Mouse (Mus musculus): ENCODE data around the gene Hsd3b7.

Hsd3b7 gene

DNA sequence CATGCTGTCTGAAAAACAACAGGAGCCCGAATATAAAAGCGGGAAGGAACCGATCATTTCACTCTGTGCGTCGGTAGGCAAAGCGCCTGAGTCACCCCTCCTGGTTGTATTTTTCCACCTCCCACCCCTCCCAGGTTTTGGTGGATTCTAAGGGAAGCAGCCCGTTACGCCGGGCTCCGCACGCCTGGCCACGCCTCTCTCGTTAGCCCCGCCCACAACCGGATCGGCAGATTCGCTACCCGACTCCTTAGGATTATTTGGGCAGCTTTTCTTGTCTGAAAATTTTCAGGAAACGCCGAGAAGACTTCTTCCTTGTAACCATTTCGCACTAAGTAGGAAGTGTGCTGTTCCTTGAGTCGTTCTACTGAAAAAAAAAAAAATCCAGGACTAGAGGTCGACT, 24.0 kb upstream of the Hsd3b7 start, which contains the start of gene Setd1a:
TSS of gene Setd1a (plus strand) at position 245 of the 400 bp plus-strand sequence.
- DNase-seq (ENCODE audit: low read depth) = peak; percentile 65

DNA sequence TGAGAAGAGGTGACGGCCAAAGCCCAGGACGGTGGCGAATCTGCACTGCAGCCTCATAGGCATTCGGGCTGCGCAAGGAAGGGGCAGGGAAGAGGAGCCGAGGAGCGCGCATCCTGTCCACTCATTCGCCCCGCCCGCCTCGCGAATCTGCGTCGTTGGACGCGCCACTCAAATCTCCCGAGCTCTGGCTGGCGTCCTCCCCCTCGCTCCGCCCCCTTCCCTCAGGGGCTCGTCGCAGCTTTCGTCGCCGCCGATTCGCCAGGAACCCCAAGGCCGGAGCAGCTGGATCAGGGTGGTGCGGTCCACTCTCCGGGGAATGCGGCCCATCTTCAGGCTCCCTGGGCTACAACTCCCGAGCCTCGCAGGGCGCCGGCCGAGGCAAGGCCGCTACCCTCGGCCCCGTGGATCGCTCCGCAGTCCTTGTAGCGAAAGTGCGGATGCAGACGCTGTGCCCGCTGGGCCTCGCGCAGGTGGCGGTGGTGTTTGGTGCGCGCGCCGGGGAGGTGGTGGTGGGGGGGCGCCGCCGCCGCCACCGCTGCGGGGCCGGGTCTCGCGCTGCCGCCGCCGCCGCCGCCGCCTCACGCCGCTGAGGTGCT, 23.4 kb upstream of the Hsd3b7 start:
- peak; percentile 96 for DNase-seq (ENCODE audit: low read depth)

- no peak for DNase-seq (ENCODE audit: low read depth)
Measured at GRCm38 (mm10) chr7:127777474-127778266, 22.7 kb upstream of the Hsd3b7 start.

DNA sequence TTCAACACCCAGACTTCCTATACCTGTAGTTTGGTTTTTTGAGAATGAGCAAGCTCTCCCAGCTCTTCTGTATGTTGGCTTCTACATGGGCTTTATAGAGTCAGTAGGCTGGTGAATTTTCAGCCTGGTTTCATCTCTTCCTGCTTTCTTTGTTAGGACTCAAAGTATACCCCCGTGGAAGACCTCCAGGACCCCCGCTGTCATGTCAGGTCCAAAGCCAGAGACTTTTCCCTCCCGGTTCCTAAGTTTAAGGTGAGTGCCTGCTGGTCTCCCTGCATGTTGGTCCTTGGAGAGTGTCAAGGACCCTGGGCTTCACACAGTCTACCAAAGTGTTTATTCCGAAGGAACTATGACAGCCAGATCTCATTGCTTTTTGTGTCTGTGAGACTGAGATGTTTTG, 22.1 kb upstream of the Hsd3b7 start:
- no peak for DNase-seq (ENCODE audit: low read depth)

DNA sequence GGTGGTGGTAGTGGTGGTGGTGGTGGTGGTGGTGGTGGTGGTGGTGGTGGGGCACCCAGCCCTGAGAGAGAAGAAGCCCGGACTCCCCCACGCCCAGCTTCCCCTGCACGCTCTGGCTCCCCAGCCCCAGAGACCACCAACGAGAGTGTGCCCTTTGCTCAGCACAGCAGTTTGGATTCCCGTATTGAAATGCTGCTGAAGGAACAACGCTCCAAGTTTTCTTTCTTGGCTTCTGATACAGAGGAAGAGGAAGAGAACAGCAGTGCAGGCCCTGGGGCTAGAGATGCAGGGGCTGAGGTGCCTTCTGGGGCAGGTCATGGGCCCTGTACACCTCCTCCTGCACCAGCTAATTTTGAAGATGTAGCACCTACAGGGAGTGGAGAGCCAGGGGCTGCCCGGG, 15.1 kb upstream of the Hsd3b7 start, which contains the start of gene Gm49388:
TSS of gene Gm49388 (plus strand) at position 301 of the 400 bp plus-strand sequence.
- no peak for DNase-seq (ENCODE audit: low read depth)

DNA sequence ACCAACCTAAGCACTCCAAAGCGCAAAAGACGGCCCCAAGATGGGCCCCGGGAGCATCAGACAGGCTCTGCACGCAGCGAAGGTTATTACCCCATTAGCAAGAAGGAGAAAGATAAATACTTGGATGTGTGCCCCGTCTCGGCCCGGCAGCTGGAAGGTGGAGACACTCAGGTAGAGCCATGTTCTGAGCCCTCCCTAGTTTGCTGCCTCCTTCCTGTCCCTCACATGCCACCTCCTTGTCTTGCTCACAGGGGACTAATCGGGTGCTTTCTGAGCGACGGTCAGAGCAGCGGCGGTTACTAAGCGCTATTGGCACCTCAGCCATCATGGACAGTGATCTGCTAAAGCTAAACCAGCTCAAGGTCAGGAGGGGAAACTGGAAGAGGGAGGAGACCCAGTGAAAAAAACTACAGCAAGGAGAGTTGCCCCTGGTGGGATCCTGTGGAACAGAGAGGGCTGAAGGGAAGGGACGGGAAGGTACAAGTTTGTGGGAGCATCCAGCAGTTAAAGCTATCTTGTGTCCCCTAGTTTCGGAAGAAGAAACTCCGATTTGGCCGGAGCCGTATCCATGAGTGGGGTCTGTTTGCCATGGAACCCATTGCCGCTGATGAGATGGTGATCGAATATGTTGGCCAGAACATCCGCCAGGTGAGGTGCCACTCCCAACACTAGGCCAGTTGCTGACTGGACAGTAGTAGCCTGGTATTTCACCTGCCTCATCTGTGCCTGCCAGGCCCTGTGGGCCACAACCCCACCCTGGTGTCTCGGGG, 3.1 kb upstream of the Hsd3b7 start:
- DNase-seq (ENCODE audit: low read depth) = no peak

DNA sequence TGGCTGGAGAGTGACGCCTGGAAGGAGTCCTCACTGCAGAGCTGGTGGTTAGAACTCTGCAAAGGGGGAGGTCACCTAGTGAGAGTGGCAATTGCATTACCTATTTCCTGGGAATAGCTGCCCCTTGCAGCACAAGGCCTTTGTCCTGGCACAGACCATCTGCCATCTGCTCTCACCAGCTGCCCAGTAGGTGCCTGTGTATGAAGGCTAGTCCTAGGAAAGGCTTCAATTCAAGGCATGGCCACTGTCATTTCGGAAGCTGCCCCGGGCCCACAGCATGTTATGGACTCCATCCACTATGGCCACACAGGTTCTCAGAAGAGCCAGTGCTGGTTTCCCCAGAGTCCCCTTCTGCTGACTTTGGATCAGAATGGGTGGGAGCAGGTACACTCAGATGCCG, 1.8 kb upstream of the Hsd3b7 start:
- DNase-seq (ENCODE audit: low read depth) = no peak

DNA sequence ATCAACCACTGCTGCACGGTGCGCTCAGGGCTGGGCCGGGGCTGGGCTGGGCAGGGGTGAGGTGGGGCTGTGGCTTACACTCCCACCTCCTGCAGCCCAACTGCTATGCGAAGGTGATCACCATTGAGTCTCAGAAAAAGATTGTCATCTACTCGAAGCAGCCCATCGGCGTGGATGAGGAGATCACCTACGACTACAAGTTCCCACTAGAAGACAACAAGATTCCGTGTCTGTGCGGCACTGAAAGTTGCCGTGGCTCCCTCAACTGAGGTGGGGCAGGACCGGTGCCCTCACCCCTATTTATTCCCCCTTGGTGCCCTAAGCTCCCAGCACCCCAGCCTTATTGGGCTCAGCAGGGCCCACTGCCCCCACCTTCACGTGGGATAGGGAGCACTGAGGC, 1.2 kb upstream of the Hsd3b7 start:
- no peak for DNase-seq (ENCODE audit: low read depth)

DNA sequence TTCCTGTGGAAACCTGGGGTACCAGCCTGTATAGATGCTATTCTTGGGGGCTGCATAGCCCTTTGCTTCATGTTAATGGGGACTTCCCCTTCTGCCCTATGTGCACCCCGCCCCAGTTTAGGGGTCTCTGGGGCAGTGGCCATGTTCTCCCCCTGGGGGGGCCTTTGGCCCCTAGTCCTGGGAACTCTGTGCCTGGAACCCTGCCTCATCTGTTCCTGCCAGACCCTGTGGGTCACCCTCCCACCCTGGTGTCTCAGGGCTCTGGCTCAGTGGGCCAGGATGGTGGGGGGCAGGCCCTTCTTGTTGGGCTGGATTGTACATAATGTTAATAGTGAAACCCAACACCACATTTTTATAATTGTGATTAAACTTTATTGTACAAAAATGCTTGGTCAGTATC, 666 bp upstream of the Hsd3b7 start:
- no peak for DNase-seq (ENCODE audit: low read depth)

DNA sequence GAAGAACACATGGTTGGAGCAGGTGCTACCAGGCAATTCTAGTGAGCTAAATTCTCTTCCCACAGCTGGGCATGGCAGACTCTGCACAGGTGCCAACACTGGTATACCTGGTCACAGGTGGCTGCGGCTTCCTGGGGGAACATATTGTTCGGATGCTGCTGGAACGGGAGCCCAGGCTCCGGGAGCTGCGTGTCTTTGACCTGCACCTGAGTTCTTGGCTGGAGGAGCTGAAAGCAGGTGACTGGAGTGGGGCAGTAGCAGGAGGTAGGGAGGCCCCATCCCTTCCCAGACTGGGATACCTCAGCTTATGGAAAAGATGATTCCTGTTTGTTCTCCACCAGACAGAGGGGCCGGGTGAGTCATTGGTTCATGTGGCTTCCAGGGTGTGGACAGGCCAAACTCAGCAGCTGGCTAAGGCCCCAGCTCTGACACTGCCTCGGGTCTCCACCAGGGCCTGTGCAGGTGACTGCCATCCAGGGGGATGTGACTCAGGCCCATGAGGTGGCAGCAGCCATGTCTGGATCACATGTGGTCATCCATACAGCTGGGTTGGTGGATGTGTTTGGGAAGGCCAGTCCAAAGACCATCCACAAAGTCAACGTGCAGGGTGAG, 712 bp downstream of the Hsd3b7 start:
- no peak for DNase-seq (ENCODE audit: low read depth)

DNA sequence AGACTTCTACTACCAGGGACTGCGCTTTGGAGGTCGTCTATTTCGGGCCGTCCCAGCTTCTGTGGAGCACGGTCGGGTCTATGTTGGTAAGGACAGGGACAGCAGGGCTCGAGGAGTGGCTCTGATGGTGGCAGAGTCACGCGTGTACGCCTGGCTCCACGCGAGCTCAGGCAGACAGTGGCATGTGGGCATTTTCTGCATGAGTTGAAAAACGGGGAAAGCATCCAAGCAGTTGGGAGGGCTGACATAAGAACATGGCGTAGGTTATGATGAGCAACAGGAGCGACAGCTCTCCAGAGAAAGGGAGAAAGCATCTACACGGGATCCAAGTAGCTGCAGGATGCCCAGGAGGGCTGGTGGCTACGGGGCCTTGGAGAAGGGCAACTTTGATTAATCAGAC, 1.9 kb downstream of the Hsd3b7 start:
- DNase-seq (ENCODE audit: low read depth) = no peak

DNA sequence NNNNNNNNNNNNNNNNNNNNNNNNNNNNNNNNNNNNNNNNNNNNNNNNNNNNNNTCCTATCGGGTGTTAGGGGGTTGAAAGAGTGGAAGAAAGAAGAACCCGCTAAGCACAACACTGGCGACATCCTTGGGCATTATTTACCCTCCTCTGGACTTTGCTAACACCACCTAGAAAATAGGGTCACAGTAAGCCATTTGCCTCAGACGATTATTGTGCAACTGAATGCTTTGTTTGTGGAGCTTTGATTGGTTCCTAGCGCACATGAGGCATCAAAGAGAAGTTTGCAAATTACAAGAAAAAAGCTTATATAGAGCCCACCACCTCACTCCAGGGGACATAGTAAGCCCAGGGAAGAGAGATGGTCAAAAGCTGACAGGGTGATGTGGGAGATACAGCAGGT, 8.4 kb downstream of the Hsd3b7 start:
- no peak for DNase-seq (ENCODE audit: low read depth)

DNA sequence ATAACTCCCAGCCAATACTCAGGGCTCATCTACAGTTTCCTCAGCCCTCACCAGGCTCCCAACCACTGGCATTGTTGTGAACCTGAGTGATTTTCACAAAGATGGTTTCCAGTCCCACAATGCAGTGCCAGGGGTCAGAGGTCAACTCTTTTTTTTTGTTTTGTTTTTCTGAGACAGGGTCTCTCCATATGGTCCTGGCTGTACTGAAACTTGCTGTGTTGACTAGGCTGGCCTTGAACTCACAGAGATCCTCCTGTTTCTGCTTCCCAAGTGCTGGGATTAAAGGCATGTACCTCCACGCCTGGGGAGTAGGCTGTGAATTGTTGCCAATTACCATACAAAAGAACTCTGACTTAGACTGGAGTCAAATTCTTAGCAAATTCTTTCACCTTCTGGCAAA, 9.4 kb downstream of the Hsd3b7 start:
- DNase-seq (ENCODE audit: low read depth) = no peak

DNA sequence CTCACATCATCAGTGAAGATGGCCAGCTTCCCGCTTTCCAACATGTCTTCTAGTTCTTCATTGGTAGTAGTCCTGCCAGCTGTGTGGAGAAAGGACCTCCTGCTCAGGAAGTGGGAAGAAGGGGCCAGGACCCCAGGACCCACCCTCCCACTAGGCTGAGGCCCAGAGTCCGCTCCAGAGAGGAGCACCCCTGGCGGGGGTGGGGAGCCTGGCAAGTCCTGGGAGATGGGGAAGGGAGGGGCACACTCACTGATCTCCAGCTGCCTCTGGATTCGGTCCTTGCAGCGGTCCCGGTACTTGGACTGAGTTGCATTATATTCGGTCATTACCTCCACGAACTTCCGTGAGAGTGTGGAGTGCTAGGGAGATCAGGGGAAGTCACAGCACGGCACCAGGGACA, 10.2 kb downstream of the Hsd3b7 start:
- no peak for DNase-seq (ENCODE audit: low read depth)

- DNase-seq (ENCODE audit: low read depth) = no peak
Measured at GRCm38 (mm10) chr7:127811240-127811639, 10.8 kb downstream of the Hsd3b7 start.

GRCm38 (mm10) chr7:127812292-127812691, 11.9 kb downstream of the Hsd3b7 start:
- DNase-seq (ENCODE audit: low read depth) = no peak

DNA sequence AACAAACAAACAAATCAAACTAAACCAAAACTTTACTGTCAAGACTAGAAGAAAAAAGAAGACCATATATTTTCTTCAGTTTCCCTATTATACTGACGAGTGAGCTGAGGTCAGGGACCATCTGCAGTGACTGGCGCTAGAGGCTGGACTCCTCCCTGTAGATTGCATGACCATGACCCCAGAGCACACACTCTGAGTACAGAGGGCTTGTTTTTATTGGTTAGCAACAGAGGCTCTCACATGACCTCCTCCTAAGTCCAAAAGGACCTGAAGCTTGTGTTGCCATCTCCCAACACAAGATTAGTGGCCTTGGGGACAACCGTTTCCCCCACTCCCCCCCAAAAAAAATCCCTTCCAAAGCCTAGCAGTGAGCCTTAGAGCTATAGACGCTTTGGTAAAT, 13.4 kb downstream of the Hsd3b7 start:
- no peak for DNase-seq (ENCODE audit: low read depth)

DNA sequence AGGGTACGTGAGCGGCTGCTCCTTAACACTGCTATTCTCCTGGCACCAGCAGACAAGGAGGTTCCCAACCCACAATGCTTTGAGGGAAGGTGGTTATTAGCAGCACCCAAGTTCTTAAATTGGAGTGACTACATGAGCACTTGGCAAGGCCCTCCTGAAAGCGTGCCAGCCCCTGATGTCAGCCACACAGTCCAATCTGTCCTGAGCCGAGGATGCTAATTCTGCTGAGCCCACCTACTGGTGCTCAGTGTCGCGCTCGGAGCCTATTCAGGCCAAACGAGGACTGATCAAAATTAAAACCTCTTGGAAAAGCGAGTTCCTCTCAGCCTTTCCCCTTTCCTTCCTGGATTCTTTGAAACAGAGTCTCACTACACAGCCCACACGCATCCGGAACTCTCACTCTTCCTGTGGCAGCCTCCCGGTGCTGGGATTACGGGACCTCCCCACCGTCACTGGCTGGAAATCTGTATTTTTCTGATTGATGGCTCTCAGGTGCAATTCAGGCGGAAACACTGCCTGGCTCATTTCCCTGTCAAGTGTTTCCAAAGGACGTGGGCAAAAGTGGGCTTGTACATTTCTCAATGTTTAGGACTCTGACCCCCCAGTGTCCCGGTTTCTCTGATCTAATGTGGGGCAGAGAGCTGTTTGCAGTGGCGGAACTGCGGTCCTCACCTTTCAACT, 14.0 kb downstream of the Hsd3b7 start:
- DNase-seq (ENCODE audit: low read depth) = no peak

- DNase-seq (ENCODE audit: low read depth) = no peak
Measured at GRCm38 (mm10) chr7:127815116-127815665, 14.8 kb downstream of the Hsd3b7 start.

DNA sequence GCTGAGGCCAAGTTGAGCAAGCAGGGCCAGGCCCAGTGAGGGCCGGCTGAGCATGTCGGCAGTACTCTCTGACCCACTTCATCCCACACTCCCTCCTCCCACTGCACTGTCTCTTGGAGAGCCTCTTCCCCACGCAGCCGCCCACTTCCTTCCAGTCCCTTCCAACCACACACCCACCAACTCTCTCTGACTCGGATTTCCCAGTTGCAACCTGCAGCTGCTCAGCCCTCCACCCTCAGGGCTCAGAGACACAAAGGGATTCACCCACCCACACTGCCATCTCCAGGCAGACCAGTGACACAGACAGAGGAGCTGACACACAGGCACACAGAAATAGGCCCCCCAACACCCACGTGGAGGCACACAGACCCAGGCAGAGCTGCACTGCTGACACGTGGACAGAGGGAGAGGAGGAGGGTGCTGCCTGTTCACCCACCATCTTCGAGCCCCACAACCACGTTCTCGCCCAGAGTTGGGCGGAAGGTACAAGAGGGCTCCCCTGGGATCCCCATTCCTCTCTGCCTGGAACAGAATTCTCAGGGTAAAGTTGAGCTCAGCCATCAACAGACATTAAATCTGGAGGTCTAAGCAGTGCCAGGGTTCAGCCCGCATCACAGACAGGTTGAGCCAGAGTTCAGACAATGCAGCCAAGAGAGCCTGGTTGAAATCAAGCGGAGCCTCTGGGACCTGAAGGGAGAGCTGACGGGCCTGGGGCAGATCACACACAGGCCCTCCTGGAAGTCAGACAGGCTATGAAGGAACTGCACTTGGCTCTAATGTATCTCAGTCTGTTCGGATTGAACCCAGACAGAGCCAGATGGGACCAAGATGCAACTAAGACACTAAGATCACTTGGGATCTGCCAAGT, 15.8 kb downstream of the Hsd3b7 start:
- no peak for DNase-seq (ENCODE audit: low read depth)

DNA sequence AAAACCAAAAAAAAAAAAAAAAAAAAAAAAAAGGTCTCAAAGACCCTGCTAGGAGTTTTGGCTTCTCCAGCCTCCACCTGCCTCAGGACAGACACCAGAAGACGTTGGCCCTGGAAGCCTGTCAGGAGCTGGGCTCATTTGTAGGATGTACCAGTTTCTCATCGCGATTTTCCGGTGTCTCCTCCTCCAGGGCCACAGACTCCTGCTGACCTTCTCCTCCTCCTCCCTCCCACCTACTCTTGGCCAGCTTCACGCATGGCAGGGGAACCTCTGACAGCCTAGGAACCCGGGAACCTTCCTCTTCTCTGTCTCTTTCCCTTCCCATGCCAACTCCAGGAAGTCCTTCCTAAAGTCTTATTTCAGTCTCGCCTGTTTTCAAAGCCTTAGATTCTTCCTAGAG, 16.6 kb downstream of the Hsd3b7 start:
- DNase-seq (ENCODE audit: low read depth) = no peak
